Mouse (Mus musculus) CD8-positive naive resting alpha-beta T cell, adult 2 months (primary cell): ENCODE results near the gene Palm3.

Experiments
- DNase-seq, 2 experiments: peaks; one replicate each; pipeline ENCODE4 v3.0.0; 2022; ENCODE audit warnings: low read depth in 2 of 2, low spot score in 2 of 2

Gene Palm3

DNA sequence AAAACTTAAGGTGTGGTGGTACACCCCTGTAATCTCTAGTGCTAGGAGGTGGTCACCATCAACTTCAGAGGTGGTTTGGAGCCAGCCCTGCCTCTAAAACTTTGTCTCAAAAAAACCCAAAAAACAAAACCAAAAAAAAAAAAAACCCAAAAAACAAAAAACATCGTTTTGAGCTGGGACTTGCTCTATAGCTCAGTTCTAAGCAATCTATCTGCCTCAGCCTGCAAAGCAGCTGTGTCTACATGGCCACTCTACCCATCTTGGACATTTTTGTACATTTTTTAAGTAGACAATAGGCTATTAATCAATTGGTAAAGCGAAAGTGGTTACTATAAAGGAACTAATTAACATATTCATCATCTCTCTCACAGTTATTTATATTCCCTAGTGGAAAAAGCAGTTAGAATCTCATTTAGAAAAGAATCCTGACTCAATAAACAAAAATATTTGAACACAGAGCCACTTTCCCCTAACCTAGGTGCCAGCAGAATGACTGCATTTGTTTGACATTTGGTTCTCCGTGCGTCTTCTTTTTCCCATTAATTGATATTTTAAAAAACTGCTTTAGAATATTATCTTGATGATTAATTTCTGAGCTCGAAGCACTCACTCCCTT is 44.3 kb downstream of the Palm3 start:
- no peak for DNase-seq

DNA sequence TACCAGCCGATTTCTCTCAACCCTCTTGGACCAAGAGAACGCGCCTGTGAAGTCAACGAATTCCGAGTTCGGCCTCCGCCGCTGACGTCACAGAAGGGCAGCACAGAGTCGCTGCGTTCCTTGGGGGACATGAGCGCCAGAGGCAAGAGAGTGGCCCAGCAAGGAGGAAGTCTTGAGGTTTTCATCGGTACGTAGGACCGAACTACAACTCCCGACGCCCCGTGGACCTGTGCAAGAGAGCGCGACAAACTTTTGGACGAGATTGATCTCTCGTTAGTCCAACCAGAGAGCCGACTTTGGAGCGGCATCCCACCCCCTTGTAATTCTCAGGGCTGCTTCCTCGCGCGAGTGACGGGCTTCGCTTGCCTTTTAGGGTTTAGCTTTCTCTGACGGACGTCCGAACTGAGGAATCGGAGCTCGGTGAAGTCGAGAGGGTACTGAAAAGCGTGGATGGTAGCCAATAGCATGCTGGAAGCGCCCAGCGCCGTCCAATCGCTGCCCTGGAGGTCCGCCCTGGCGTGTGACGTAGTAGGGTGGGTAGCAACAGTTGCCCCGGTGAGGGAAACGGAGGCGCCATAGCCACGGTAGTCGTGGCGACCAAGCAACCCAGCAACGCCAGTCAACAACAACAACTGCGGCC is 45.1 kb downstream of the Palm3 start, which contains the start of gene Rfx1:
TSS of gene Rfx1 (plus strand) at position 544 of the 640 bp plus-strand sequence.
- peak; percentile 97 to 98 for DNase-seq

DNA sequence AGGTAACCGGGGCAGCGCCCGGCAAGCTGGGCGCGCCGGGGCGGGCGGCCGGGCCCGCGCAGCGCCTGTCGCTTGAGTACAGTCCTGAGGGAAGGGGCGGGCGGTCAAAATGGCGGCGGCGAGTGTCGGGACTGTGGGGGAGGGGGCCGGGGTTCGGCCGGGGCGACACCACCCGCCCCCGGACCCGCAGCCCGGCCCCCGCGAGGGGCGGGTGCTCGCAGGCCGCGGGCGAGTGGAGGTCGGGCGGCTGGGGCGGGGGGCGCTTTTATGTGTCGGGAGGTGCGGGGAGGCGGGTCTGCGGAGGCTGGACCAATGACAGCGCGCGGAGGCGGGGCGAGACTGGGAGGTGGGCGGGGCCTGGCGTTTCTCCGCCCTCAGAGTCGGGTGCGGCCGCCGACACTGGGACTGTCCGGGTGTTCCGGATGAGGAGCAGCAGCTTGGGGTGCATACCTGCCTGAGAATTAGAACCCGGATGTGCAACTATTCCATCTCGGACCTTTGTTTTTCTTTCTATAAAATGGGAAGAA is 45.8 kb downstream of the Palm3 start:
- DNase-seq = peak; percentile 94 to 96

DNA sequence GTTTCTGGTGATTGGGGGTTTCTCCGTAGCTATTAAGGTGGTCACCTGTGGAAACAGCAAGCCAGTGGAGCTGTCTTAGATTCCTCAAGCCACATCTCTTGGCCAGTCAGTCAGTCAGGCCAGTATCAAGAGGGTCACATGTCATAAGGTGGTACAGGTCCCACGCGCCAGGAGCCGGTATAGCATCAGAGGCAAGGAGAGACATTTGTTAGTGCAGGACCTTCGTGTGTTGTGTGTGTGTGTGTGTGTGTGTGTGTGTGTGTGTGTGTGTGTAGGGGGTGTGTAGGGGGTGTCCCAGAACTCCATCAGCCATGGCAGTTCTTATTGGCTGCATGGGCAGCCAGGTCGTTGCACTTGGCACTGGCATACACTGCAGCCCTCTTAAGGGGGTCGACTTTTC is 46.6 kb downstream of the Palm3 start:
- no peak for DNase-seq

DNA sequence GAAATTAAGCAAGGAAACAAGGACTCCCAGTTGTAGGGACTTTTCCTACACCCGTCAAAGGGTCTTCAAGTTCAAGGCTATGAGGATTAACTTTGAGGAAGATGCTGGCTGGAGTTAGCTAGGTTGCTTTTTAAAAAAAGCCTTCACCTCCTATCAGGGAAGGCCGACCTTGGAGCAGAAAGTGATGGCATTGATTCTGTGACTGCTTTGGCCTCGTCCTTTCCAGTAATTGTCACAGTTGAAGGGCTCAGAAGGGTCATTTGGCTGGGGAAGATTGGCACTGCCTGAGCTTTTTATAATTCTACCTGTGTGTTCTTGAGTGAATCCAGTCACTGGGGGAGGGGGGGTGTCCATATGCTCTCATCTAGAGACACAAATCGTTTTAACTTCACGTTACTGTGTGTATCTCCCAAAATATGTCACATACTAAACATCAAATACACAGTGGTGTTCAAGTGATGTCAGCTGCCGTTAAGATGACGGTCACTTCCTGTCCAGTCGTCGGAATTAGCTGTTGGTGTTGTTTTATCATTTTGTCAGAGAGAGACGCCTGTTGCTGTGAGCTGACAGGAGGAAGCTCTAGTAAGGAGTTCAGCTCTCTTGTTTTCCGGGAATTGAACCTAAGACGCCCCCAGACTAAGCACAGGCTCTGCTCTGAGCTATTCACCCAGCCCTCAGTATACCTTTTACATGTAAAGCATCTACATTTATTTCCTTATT is 47.2 kb downstream of the Palm3 start:
- no peak for DNase-seq

DNA sequence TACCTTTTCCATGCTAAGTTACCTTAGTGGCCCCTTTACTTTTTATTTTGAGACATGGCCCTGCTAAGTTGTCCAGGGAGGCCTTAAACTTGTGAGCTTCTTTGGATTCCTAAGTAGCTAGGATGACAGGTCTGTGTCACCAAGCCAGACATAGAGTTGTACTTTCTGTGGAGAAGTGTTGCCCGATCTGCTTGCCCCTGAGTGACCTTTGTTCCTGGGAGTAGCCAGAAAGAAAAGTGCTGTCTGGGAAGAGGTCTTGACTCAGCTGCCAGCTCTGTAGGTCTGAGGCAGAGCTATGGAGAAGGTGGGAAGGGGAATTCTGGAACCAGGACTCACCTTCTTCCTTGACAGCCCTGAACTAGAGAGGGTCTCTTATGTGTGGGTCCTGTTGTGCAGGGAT is 47.9 kb downstream of the Palm3 start:
- DNase-seq = no peak

DNA sequence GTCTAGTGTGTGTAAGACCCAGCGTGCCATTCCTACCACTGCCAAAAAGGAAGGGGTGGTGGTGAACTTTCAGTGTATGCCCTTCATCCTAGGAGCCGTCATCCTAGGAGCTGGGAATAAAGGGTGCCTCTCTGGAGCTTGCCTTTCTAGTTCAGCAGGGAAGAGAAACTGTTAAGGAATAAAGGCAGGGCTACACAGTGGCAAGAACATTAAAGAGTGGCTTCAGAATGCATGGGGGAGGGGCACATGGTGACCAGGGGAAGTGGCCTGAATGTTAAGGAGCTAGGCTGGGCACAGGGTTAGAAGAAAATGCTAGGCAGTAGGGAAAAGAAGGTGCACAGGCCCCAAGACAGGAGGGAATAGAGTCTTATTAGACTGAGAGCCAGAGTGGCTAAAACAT is 48.5 kb downstream of the Palm3 start:
- DNase-seq = no peak

DNA sequence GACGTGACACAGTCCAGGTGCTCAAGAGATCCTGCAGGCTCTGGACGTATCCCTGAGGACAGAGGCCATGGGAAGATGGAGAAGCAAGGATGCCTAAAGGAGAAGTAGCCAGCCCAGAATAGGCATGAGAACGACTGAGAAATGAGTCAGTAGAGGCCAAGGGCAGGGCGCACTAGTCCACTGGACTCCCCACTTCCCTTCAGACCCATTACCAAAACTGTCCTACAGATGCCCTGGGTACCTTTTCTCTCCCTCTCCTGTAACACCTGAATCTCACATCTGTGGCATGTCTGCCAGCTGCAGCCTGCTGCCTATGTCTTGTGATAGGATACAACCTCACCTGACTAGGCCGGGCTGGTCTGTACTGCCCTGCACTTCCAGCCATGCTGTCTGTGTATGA is 49.0 kb downstream of the Palm3 start:
- DNase-seq = no peak

DNA sequence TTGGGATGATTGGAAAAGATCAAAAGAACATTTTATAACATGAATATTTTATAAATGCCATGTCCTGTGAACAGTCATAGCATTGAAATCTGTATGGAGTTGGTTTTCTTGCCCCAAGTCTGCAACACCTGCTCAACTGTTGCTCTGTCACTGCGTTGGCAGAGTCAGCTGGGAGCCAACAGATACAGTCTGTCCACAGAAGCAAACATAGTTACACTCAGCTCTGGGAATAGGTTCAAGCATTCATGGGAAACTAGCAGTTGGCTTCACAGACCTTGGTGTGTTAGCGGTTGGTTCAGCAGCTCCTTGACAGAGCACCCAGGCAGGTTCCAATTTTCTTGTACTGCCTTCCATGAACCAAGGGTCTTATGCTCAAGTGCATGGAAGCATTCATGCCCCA is 49.4 kb downstream of the Palm3 start:
- DNase-seq = no peak

DNA sequence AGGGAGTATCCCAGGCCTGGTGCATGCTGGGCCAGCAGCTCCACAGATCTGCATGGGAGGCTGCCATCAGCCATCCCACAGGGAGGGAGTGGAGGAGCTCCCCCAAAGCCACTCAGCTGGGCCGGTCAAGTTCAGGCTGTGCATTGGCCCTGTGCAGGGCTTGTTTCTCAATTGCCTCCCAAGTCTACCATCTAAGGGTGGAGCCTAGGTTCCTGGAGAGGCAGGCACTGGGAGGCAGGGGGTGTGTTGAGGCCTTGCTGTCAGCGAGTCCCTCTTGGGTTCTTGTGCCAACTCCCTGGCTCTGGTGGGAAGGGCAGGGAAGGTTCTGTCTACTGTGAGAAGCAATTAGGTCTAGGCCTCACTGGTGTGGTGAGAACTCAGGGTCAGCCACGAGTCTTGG is 50.6 kb downstream of the Palm3 start:
- DNase-seq = no peak

DNA sequence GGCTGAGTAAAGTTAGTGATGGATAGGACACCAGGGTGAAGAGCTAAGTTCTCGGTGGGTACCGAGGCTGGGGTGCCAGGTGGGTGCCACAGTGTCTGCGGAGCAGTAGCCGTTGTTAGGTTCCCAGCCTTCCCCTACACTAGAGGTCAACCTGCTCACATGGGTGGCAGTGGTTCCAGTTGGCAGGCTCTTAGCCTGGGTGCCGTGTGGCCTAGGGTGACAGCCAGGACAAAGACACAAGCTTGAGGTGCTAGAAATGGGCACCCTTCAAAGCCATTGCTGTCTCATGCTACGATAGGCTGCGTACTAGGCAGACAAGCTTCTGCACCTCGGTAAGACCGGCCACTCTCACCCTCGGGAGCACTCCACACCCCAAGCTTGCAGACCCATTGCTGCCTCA is 51.0 kb downstream of the Palm3 start:
- no peak for DNase-seq

DNA sequence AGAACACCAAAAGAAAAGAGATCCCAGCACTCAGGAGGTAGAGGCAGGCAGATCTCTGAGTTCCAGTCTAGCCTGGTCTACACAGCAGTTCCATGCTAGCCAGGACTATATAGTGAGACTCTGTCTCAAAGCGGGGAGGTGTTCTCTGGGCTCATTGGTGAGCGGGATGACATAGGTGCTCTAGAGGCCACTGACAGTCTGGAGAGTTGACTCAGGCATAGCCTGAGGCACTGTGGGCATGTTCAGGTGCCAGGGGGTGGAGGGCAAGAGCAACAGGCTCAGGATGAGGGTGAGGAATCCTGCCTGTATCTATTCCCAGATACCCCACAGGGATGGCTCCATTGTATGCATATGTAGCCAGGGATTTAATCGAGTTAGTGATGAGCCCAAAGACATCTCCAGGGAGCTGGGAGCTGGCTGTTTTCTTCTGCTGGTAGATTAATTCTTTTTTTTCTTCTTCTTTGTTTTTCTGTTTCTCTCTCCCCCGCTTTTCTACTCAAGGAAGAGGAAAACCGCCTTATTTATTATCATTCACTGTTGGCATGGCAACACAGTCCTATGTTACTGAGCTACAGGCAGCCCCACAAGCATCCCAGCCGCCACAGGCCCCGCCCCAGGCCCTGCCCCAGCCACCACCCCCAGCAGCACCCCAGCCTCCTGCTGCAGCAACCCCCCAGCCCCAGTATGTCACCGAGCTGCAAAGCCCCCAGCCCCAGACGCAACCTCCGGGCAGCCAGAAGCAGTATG is 52.1 kb downstream of the Palm3 start:
- DNase-seq = peak in 1 of 2 experiments; percentile 51

DNA sequence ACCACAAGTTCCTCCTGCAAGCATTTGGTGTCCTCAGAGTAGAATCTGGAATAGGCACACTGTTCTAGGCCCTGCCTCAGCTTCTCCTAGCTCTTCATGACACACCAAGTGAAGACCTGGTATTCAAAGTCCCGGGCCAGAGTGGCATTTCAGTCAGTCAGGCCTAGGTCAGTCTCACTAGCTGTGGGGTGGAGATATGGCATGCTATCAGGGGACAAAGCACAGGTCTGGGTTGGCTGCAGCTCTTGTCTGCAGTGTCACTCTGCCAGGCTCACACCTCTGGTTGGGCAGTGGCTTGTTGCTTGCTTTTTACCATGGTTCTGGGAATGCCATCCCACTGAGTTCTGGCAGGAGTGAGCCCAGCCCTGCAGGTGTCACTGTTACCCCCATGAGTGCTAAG is 55.1 kb downstream of the Palm3 start:
- DNase-seq = no peak

DNA sequence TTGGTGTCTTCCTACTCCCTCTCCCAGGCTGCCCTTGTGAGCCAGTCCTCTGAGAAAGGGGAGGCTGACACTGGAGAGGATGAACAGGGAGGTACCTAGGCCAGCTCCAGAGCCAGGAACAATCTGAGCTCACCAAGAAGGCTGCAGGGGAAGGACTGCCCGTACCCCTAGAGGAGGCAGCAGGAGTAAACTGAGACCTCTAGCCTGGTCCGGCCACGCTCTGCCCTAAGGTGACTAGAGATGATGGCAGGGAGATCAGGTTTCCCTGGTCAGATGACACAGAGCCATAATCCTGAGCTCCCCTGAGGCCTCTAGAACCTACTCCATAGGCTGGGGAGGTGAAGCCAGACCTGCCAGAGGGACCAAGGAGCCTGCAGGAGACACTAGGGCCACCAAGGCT is 55.6 kb downstream of the Palm3 start:
- DNase-seq = no peak

DNA sequence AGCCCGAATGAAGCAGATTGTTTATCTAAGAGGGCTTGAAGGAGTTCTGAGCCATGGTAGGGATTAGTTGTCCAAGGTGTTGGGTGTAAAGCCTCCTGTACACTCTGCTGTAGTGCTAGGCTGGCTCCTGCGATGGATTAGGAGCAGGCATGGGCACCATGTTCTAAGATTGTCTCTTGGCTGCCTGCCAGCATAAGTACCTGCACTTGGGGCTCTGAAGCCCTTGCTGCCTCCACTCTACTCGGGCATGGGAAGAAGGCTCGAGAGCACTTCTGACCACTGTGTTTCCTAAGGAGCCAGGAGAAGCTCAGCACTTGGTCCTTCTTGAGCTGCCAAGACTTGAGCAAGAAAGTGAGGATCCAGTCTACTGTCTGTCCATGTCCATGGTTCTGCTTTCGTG is 57.9 kb downstream of the Palm3 start:
- no peak for DNase-seq
